Mouse (Mus musculus): ENCODE data around the gene Aebp2. TPM values are rescaled to one million over a fixed set of nuclear protein-coding genes. Genes with fewer than 3 reads are reported as not detected.
A peak's percentile ranks its signal among the peaks of the same experiment; 100 is the strongest.

Gene Aebp2
- total RNA-seq, 2 experiments from 2014 or later = 40.6 to 41.7 TPM

DNA sequence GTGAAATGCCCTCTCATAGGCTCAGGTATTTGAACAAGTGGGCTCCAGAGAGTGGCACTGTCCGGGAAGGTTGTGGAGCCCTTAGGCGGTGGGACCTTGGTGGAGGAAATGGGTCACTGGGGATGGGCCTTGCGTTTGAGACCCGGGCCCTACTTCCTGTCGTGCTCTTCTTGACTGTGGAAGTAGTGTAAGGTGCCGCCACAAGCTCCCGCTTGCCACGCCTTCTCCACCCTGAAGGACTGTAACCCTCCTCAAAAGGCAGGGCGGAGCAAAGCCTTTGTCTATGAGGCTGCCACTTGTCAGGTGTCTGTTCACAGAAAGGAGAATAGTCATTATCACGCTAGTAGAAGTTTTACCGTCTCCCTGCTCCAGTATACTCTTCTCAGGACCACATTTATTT, 61.9 kb downstream of the Aebp2 start:
- no peak for DNase-seq
- intact Hi-C loops (cut with DNase I) = no loop called here

DNA sequence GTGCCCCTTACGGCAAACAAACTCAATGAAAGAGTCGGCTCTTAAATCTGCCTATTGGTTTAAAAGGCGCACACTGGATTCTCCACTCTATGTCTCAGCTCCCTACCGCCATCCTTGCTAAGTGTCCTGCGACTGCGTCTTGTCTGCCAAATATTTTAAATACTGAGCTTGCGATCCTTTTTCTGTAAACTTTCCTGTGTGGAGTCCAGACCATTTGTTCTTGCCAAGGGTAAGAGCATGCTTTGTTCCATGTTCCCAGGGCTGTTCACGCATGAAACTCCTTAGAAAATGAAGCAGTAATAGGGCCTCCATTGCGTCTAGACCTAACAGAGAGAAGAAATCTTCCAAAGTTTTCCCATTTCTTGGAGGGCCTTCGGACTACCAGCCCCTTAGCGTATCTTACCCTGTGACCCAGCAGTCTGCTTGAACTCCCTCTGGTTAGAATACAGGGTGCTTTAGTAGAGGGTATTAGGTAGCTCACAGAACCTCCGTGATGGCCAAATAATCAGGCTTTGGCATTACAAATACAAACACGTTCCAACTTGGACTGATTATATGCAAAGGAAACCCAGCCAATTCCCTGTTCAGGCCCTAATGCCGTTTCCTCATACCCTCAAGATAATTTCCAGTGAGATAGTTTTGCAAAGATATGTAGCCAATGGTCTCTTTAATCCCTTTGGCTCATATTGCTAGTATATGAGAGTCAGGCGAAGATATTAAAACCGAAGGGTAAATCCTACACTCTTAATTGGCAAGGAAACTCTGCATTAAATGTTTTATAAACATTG, 67.3 kb downstream of the Aebp2 start:
- intact Hi-C loops (cut with DNase I) = no loop called here
- DNase-seq = peak in 1 of 2 experiments; percentile 19

DNA sequence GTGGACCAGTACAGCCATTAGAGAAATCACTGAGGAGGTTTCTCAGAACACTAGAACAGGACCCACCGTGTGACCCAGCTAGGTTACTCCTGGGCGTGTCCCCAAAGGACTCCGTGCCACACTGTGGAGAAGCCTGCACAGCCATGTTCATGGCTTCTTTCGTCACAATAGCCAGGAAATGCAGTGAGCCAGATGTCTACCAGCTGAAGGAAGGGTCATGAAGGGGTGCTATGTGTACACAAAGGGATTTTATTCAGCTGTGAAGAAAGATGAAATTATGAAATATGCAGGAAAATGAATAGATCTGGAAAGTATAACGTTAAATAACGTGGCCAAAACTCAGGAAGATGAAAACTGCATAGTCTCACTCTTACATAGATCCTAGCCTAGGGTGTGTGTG, 69.7 kb downstream of the Aebp2 start:
- intact Hi-C loops (cut with DNase I) = no loop called here
- no peak for DNase-seq

DNA sequence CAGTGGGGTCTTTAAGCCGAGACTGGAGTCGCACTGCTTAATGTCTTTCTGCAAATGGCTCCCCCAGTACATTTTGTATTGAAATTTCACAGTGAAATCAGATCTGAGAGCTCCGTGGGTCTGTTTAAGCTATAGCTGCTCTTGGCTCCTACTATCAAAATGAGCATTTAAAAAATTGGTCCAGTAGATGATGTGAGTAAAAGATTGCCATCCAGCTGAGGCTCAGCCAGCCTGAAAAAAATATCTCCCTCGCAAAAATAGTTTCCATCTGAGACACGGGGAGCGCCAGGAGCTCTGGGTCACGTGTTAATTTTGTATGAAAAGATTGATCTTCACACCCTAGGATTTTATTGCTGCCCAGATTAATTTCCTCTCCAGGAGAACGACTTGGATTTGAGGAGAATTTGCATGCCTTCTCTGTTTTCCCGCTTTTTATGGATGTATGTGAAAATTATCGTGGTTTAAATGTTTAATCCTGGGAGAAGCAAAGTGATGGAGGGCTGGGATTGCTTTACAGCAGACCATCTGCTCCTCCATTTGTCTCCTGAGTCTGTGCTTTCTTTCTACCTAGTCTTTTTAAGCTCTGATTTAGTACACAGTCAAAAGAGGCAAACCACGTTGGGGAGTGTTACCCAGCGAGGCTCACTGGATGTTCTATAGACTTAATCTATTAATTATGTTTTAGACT, 73.9 kb downstream of the Aebp2 start:
- DNase-seq = no peak
- intact Hi-C loops (cut with DNase I) = no loop called here

DNA sequence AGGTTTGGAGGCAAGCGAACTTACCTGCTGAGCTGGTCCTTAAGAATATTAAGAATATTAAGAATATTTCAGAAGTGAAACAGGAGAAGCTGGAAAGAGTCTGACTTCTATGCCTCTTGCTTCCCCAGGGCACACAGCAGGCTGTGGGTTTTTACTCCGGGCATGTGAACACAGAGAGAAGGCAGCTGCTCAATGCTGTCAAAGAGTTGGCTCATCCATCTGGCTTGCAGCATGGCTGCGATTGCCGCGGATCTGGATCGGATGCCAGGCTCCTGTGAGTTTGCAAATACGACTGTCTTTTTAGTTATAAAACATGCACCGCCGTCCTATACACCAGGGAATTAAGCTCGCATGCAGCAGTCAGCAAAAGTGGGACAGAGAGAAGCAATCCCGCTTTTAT, 75.5 kb downstream of the Aebp2 start:
- DNase-seq = no peak
- intact Hi-C loops (cut with DNase I) = no loop called here

DNA sequence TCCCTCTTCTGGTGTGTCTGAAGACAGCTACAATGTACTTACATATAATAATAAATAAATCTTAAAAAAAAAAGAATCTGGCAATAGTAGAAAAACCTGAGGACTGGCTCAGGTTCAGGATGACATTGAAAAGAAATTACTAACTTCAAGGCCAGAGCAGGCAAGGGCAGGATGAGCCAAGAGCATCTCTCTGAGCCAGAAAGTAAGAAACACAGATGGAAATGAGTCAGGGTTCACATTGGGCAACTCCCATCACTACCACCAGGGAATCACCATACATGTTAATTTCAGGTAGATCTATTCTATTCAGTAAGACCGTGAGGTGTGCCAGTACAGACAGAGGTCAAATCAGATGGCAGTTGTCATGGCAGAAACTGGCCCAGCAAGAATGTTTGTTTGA, 76.1 kb downstream of the Aebp2 start:
- intact Hi-C loops (cut with DNase I) = no loop called here
- DNase-seq = no peak

DNA sequence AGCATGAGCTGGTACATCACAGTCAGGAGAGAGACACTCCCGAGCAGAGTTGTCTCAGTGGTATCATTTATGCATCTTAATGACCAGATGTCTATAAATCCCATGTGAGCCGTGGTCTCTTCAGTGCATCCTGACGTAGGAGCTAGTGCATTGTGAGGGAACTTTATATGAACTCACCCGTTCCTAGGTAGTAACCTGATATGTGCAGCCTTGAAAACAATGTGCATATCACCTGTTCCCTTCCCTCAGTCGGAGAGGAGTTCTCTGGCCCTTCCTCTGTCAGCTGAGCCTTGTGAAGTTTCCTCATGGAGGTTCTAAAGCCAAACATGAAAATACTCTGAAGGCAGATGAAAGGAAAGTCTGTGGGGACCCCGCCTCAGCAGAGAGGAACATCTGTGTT, 78.8 kb downstream of the Aebp2 start:
- intact Hi-C loops (cut with DNase I) = no loop called here
- no peak for DNase-seq

DNA sequence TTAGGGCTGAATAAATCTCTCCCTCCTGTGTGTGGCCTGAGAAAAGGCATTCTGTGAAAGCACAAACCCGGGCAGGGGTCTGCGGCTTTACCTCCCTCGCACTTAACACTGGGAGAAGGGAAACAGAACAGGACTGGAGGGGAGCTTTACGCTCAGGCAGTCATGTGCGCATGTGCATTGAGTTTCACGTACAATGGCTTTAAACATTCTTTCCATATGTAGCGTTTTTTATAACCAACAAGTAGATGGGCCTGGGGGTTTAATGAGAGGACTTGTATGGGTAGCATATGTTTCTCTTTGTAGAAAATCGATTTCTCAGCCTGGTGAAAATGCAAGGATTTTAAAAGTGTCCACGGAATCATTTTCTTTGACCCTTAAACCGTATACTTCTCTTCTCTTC, 82.7 kb downstream of the Aebp2 start:
- no peak for DNase-seq
- intact Hi-C loops (cut with DNase I) = no loop called here

DNA sequence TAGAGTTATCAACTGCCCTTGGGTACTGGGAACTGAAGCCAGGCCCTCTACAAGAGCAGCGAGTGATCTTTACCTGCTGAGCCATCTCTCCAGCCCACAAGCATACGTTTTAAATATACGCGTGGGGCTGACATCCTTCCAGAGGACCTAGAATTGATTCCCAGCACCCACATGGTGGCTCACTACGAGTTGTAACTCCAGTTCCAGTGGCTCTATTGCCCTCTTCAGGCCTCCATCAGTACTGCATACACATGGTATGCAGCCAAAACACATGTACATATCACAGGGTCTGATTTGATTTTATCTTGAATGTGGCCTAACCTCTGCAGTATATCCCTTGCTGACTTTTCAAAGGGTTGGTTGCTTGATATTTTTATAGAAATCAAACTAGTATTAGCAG, 83.6 kb downstream of the Aebp2 start:
- intact Hi-C loops (cut with DNase I) = no loop called here
- no peak for DNase-seq

DNA sequence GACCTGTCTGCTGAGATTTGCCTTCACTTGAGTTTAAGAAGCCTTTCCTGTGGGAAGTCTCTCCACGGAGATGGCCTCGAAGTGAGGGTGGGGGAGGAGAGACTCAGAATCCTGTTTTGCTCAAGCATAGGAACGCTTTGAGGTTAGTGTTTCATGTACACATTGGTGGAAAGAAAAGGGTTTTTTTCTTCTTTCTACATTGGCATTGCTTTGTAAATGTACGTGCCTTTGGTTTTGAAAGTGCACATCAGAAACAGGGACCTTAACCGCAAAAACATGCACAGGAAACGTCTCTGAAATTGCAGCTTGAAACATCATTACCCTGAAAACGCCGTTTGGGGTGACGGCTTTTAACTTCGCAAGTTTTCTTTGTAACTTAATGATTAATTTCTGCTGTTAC, 85.6 kb downstream of the Aebp2 start:
- no peak for DNase-seq
- intact Hi-C loops (cut with DNase I) = no loop called here

DNA sequence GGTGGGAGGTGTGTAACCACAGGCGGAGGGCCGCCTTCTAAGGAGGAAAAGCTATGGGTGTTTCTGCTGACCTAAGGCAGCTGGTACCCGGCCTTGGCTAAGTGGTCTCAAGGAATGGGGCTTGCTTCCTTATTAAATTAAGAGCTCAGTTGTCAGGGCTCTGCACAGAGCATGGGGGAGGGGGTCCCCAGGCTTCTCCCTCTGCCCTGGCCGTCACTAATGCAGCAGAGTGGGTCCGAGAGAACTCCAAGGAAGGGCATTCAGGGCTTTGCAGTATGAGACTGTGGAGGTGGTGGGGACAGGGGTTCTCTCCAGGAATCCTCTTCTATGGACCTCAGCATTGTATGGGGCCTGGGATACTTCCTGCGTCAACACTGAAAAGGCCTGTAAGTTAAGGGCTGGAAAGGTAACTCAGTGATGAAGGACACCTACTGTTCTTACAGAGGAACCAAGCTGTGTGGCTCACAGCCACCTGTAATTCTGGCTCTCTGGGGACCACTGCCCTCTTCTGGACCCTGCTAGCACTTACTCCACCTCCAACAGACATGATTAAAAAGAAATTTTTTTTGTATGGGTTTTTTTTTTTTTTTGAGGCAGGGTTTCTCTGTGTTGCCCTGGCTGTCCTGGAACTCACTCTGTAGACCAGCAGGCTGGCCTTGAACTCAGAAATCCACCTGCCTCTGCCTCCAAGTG, 87.1 kb downstream of the Aebp2 start:
- intact Hi-C loops (cut with DNase I) = loop anchor here (5.0 to 10.0 kb wide), 3 partner anchors 62 to 225 kb away; no protein-coding TSS in a partner anchor
- no peak for DNase-seq

DNA sequence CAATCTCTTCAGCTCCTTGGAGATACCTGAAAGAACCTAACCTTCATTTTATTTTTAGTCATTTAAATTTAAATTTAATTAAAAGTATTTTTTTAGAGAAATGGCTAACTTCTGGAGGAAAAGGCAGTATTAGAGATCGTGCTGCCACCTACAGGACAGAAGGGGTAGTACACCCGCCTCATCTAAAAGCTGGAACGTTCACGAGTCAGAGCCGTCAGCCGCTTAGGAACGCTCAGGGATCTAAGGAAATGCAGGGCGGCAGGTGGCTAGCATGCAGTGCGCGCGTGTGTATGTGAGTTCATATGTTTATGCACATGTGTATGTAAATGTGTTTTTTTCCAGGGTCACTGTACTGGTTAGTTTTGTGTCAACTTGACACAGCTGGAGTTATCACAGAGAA, 90.3 kb downstream of the Aebp2 start:
- peak; percentile 65 to 78 for DNase-seq
- intact Hi-C loops (cut with DNase I) = loop anchor here (5.0 to 10.0 kb wide), 3 partner anchors 65 to 228 kb away; no protein-coding TSS in a partner anchor

DNA sequence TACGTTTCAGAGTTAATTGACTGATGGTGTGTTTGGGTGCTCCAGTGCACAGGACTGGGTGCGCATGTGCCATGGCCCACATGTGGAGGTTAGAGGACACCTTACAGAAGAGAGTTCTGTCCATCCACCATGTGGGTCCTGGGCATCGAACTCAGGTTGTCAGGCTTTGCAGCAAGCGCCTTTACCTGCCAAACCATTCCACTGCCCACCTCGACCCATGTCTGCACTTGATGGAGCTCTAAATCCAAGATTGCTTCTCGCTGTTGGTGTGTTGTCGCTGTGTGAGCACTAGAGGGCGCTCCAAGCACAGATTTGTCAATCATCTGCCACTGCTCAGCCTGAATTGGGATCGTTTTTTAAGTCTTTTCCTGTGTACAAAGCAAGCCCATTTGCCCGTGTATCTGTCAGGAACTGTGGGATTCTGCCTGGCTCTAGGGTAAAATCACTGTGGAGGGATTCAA, 92.5 kb downstream of the Aebp2 start:
- peak; percentile 82 to 86 for DNase-seq

DNA sequence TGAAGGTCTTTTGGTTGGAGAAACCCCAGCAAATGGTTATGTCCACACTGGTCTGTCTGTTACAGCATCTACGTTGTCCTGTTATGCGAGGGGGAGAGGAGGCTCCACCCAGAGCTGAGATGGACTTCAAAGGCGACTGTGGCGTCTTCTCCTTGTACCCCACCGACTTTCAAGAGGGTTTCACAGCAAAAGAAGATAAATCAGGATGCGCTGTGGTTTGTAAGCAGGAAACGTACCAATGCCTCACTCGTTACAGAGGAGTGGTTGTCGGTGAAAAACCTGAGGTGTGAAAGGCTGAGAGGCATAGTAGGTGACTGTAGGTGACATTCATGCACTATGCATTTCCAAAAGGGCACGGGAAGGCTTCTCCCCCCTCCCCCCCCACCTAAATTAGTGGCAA, 99.6 kb downstream of the Aebp2 start:
- DNase-seq = no peak
- intact Hi-C loops (cut with DNase I) = no loop called here

More for the DNA sequence above, 92.5 kb downstream of the Aebp2 start:
- intact Hi-C loops (cut with DNase I) = loop anchor here (5.0 to 10.0 kb wide), 6 partner anchors 52 to 1082 kb away; no protein-coding TSS in a partner anchor

Other genes starting within 250 kb of the Aebp2 start
- 10 to 100 TPM; 36.6 to 36.9 TPM for gene Plekha5, start 198.6 kb upstream of the Aebp2 start, total RNA-seq (2021)
- not detected for gene Gm11077, start 106.6 kb downstream of the Aebp2 start, total RNA-seq (2021)